Mouse (Mus musculus) liver, adult 2 months (tissue): Measurements from ENCODE around the gene Gm49027. TPM values are rescaled to one million over a fixed set of nuclear protein-coding genes. Genes with fewer than 3 reads are reported as not detected.

Experiments used
- DNase-seq: peaks from one replicate; pipeline ENCODE4 v3.0.0-alpha.2; 2011; ENCODE audit warnings: low read depth, low spot score; ENCODE audit errors: extremely low read depth
- H3K27ac ChIP-seq: fragments of 200-500 bp; replicated peaks from 2 replicates; pipeline ENCODE4 v1.5.1; 2012; ENCODE audit warnings: low read depth, mild to moderate bottlenecking, control low read depth, inconsistent platforms, low read length; ENCODE audit not compliant: insufficient read depth
- H3K27me3 ChIP-seq: fragments of 200-500 bp; 2 replicates; pipeline ENCODE4 v1.6.1; 2012; ENCODE audit warnings: mild to moderate bottlenecking, moderate library complexity, low read length, inconsistent platforms; ENCODE audit not compliant: control insufficient read depth, insufficient read depth
- H3K36me3 ChIP-seq: fragments of 200-500 bp; 2 replicates; pipeline ENCODE4 v1.6.1; 2012; ENCODE audit warnings: low read length, inconsistent platforms; ENCODE audit not compliant: control insufficient read depth, insufficient read depth
- H3K4me1 ChIP-seq: fragments of 200-500 bp; 2 replicates; pipeline ENCODE4 v1.6.1; 2011; ENCODE audit warnings: low read length; ENCODE audit not compliant: control insufficient read depth, insufficient read depth
- H3K4me3 ChIP-seq: fragments of 200-500 bp; 2 replicates; pipeline ENCODE4 v1.5.1; 2011; ENCODE audit warnings: low read depth, mild to moderate bottlenecking, control low read depth, low read length, moderate library complexity; ENCODE audit not compliant: insufficient read depth
- H3K79me2 ChIP-seq: fragments of 200-500 bp; 2 replicates; pipeline ENCODE4 v1.6.1; 2012; ENCODE audit warnings: inconsistent platforms, mild to moderate bottlenecking, low read length, moderate library complexity; ENCODE audit not compliant: control insufficient read depth, insufficient read depth
- H3K9ac ChIP-seq: fragments of 200-500 bp; 2 replicates; pipeline ENCODE4 v1.6.1; 2012; ENCODE audit warnings: low read depth, mild to moderate bottlenecking, control low read depth, inconsistent platforms, low read length
- CTCF ChIP-seq: fragments of 200-500 bp; IDR thresholded peaks from 2 replicates; pipeline ENCODE4 v1.5.1; 2011; ENCODE audit warnings: low read depth, low read length, control low read depth
- POLR2A ChIP-seq: fragments of 200-500 bp; IDR thresholded peaks from 2 replicates; pipeline ENCODE4 v1.6.1; 2011; ENCODE audit warnings: low read length, control low read depth; ENCODE audit not compliant: insufficient read depth; ENCODE audit errors: extremely low read depth
- WGBS: fragments of 180-500 bp; shearing (Covaris S2); methylation state at CpG from one replicate; pipeline ENCODE4 v1.1.7; 2018; 5-methylcytosine and 5-hydroxymethylcytosine counted together
- polyA plus RNA-seq: library from polyadenylated mRNA; depleted of rRNA; stranded (reverse); fragments of >200 nt; gene quantifications from 2 replicates; pipeline ENCODE4 v1.2.3, GENCODE M21; 2012; rRNA removed
- total RNA-seq: library from RNA; depleted of rRNA; stranded (reverse); fragments of >200 nt; gene quantifications from 2 replicates; pipeline ENCODE4 v1.2.3, GENCODE M21; 2014; rRNA removed

The Gm49027 gene
- total RNA-seq = 0.07 TPM in 1 of 2 replicates, not detected in the other
- 0.54 and 0.76 TPM in 2 replicates for polyA plus RNA-seq

DNA sequence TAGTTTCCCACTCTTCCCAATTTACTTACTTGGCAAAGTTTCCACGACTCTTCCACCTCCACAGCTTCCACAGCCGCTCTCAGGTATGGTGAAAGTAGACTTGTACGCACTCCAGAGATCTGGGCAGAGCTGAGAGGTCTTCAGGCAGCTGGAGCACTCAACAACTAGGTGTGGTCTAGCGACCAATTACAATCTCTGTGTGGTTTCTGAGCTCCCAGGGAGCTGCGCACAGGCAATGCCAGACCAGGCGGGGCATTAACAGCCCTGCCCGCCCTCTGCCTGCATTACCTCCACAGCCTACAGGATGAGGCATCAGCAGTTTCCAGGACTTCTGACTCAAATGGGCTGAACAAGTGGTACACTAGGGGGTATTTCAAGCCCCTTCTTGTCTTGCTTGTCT is at the start of gene Gm49027:
Gm49027 (minus strand) TSS at position 208 of the 400 bp plus-strand sequence.
- no peak for DNase-seq
- Histone ChIP-seq H3K36me3 (peaks cover 13% of the 10 kb centered on the region; the same call in 1 of the 2 replicates), H3K79me2 (peaks cover 4% of the 10 kb centered on the region; the same call in 1 of the 2 replicates), H3K27me3 (no peaks in the 10 kb centered on the region), H3K9ac (no peak within 1 kb of the TSS), H3K4me1 (peaks cover 4% of the 10 kb centered on the region; the same call in 1 of the 2 replicates), H3K4me3 (peak within 1 kb of the TSS; percentile 76), H3K27ac (no peak within 1 kb of the TSS)
- 87% methylated on average over 7 of the region's 7 CpGs for WGBS
- TF ChIP-seq CTCF (no peak), POLR2A (no peak)

DNA sequence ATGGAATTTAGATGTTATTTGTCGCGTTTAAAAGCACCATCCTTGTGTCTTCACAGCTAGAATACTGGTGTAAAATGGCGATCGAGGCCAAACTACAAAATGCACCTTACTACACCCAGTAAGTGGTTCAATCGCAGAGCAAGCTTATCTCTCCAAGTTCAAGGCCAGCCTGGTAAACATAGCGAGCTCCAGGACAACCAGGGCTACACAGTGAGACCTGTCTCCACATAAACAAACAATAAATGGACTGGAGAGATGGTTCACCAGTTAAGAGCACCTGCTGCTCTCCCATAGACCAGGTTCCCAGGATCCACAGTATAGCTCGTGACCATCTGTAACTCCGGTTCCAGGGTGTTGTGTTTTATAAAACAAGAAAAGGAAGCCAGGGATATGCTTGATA is 48.1 kb upstream of the Gm49027 start:
- no peak overlapping the region for H3K4me3 ChIP-seq
- H3K9ac ChIP-seq = no peak overlapping the region
- H3K4me1 ChIP-seq = 0 out of 2 replicates have a peak, but pooled peaks cover 4% of the 10 kb centered on the region
- WGBS = 45% methylated on average over 8 of the region's 8 CpGs
- TF ChIP-seq POLR2A = no peak
- TF ChIP-seq CTCF = no peak
- peaks cover 3% of the 10 kb centered on the region; the same call in 1 of the 2 replicates for H3K79me2 ChIP-seq
- no peak overlapping the region for H3K27ac ChIP-seq
- H3K36me3 ChIP-seq = peaks cover 11% of the 10 kb centered on the region; the same call in 1 of the 2 replicates
- peak; percentile 25 for DNase-seq
- no peaks in the 10 kb centered on the region for H3K27me3 ChIP-seq

DNA sequence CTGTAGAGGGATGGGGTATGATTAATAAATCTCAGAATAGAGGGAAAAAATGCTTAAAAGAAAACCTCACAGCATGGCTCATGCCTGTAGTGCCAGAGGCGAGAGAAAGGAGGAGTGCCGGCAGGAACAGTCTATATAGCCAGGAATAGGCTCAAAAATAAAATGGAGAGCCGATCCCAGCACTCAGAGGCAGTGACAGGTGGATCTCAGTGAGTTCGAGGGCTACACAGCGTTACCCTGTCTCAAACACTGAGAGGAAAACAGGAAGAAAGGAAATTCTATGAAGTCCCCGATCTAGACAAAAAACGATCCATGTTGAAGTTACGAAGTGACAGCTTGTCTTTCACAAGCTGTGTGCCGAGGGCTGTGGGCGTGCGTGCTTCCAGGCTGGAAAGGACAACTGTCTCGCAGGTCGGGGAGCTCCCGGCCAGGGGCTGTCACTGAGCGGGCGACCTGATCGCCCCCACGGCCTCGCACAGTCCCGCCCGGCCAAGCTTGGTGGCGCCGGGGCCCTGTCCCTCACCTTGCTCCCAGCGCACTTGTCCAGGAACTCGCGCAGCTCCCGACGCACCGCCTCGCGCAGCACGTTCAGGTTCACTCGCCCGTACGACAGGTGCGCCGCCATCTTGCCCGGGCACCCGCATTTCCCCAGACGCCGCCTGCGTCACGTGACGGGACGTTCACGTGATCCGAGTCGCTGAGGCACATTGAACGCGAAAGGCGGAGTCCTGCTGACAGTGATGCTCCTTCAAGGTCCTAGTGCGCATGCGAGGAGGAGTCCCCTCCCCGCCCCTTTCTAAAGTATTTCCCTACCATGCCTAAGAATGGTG is 47.3 kb upstream of the Gm49027 start, which contains the start of gene Vps33a:
Vps33a (minus strand) TSS at position 682 of the 830 bp plus-strand sequence.
- peak; percentile 82 for TF ChIP-seq POLR2A
- TF ChIP-seq CTCF = no peak; the same call in 1 of the 2 replicates
- Histone ChIP-seq H3K27me3 (no peaks in the 10 kb centered on the region), H3K9ac (peak within 1 kb of the TSS; percentile 97), H3K4me1 (0 out of 2 replicates have a peak, but pooled peaks cover 4% of the 10 kb centered on the region), H3K27ac (peak within 1 kb of the TSS; percentile 73), H3K4me3 (peak within 1 kb of the TSS; percentile 89), H3K79me2 (peaks cover 3% of the 10 kb centered on the region; the same call in 1 of the 2 replicates), H3K36me3 (peaks cover 8% of the 10 kb centered on the region; the same call in 1 of the 2 replicates)
- WGBS = under 1% methylated on average over 54 of the region's 54 CpGs
- peak; percentile 89 for DNase-seq

DNA sequence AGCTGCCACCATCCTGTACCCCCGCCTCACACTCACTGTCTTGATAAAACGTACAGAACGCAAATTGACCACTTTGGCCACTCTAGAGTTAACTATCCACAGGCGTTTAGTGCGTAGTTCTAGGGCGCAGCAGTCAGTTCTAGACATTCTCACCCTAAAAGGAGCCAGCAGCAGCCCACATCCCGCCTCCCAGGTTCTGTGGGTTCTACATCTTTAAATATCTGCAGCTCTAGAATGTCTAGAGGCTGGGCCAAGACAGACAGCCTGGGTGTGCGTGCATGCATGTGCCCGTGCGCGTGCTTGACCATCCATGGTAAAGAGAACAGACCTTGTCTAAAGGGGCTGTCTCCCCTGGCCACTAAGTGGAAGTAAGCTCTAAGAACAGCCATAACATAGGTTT is 35.8 kb upstream of the Gm49027 start:
- Histone ChIP-seq H3K9ac (no peak overlapping the region), H3K36me3 (peaks cover 34% of the 10 kb centered on the region), H3K79me2 (no peaks in the 10 kb centered on the region; the same call in 1 of the 2 replicates), H3K27ac (no peak overlapping the region), H3K4me3 (no peak overlapping the region), H3K4me1 (peaks cover 1% of the 10 kb centered on the region; the same call in 1 of the 2 replicates), H3K27me3 (no peaks in the 10 kb centered on the region)
- TF ChIP-seq CTCF (no peak), POLR2A (no peak)
- no peak for DNase-seq
- WGBS = 96% methylated on average over 11 of the region's 11 CpGs

DNA sequence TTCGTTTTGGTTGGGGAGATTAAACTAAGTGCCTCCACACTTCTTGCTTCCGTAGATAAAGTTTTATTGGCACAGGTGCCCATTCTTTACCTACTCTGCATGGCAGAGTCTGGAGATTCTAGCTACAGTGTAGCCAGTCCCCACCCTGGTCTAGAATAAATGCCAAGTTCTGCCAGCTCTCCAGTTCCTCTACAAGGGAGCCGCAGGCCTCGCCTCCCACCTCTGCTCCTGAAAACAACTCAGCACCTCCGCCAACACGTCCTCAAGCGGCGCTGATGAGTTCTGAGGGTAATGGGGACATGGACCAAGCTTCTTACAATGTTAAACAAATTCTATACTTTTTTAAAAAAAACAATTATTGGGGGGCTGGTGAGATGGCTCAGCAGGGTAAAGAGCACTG is 34.3 kb upstream of the Gm49027 start:
- no peak for DNase-seq
- Histone ChIP-seq H3K27me3 (no peaks in the 10 kb centered on the region), H3K36me3 (peaks cover 32% of the 10 kb centered on the region), H3K27ac (no peak overlapping the region), H3K79me2 (no peaks in the 10 kb centered on the region; the same call in 1 of the 2 replicates), H3K4me3 (no peak overlapping the region), H3K9ac (no peak overlapping the region), H3K4me1 (peaks cover 1% of the 10 kb centered on the region; the same call in 1 of the 2 replicates)
- TF ChIP-seq POLR2A (no peak), CTCF (no peak)
- WGBS = 96% methylated on average over 8 of the region's 8 CpGs
